Mouse (Mus musculus) inflammation-experienced regulatory T-cells, adult 16 weeks (primary cell): ENCODE data around the gene Yae1d1. TPM values are rescaled to one million over a fixed set of nuclear protein-coding genes. Genes with fewer than 3 reads are reported as not detected.

ENCODE experiments used
- polyA plus RNA-seq: library from polyadenylated mRNA; unstranded; fragments of 100-300 nt; shearing (Covaris generic); gene quantifications from one replicate; pipeline ENCODE4 v1.2.1, GENCODE M21; 2017

Yae1d1 gene
- 24.4 TPM for polyA plus RNA-seq

GRCm38 (mm10) chr13:17992697-17993514, at the start of gene Yae1d1:
Gene Yae1d1, minus strand, starts transcription at chr13:17993349.

GRCm38 (mm10) chr13:17944078-17944917, 48.9 kb downstream of the Yae1d1 start, which contains the start of gene Rala:
Gene Rala, minus strand, starts transcription at chr13:17944239.

Other genes starting within 250 kb of the Yae1d1 start
- 10.4 TPM for gene Cdk13, start 188.3 kb downstream of the Yae1d1 start, polyA plus RNA-seq
- gene Rala, start 49.1 kb downstream of the Yae1d1 start, polyA plus RNA-seq: 9.8 TPM